Mouse (Mus musculus): ENCODE results near the gene I0C0044D17Rik.

Gene I0C0044D17Rik

DNA sequence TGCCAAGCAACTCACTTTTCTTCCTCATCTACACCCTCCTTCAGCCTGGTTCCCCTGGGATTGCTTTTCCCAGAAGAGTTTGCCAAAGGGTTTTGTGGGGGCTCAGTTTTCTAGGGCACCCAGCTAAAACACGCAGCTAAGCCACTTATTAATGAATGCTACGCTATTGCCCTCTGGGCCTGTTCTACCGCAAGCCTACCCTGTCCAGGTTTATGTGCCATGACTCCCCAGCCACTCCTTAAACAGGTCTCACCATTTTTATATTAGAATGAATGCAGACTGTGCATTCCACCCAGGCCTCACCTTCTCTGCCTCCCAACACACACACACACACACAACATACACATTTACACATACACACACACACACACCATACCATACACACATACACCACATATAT lies 593 bp downstream of the I0C0044D17Rik start:
- no peak for DNase-seq

DNA sequence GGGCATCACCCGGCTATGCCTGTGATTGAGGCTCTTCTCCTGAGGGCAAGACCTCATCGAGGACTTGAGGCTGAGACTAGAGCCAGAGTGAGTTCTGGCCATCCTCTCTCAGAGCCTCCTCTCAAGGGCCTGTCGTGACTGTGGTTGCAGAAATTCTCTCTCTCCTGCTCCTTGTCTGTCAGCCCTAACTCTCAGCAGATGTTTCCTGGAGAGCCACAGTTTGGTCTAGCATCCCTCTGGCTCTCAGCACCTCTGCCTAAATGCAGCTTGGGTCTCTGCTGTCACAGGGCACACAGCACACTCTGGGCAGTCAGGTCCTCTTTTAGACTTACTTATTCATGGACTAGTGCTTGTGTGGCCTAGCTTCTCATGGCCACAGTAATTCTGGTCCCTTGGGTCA lies 1.2 kb downstream of the I0C0044D17Rik start:
- DNase-seq, result no peak

DNA sequence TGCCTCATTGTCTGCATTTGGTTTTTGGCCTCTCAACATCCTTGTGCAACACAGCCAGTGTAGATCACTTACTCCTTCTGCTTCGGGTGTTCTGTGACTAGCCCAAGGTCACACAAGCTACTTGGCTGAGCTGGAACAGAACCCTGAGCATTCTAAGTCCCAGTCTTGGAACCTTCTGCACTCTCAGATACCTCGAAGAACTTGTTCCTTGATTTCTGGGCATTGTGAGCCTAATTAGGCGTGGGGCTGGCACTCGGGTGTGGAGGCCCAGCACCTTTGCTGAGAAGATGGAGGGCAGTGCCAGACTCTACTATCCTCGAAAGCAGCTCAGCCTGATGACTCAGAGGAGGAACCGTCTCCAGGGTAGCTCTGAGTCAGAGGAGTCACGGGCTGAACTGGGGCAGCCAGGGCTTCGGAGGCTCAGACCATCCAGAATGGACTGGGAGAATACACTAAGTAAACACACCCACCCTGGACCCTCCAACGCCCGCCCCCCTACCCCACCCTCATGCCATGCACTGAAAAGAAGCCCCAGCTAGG lies 4.4 kb downstream of the I0C0044D17Rik start:
- no peak for DNase-seq

DNA sequence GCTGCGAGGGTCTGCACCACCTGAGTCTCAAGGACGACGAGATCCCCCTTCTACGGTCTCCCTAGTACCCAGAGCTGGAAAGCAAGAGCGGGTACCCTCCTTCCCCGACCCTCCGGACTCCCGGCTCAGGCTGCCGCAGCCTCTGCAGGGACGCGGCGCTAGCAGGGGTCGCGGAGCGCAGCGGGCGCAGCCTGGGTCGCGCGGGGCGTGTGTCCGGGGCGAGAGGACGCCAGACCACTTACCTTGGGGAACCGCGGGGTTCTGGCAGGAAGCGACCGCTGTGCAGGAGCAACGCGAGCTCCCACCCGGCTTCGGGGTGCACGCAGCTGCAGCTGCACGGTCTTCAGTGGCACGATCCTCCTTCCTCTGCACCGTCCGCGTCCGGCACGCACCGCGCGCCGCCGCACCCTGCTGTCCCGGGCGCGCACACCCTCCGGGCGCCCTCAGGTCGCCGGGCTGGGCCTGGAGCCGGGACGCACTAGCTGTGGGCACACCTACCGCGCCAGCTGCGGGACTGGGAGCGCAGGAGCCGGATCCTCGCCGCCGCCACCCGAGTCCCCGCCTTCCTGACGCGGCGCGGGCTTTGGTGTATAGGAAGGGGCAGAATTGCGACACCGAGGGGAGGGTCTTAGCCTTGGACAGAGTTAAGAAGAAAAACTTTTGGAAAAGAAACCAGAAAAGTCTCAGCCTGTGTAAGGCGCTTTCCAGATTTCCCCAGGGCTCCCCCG lies 6.3 kb downstream of the I0C0044D17Rik start, which contains the start of gene Kank4:
Gene Kank4, minus strand, starts transcription at position 354 of the 728 bp plus-strand sequence.
- DNase-seq, result no peak

DNA sequence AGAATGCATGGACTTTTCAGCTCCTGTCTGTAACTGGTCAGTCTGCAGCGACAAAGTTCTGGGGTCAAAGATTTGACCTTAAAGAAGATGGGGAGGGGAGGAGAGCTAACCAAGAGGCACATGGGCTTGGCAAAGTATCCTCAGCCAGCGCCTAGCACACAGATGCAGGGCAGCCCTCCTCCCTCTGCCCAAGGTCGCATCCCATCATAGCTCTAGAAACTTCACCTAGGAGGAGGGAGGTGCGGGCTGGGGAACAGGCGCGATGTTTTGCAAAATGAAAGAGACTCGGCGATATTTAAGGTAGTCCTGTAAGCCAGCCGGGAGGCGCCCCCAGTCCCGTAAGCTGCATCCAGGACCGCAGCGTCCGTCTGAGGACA lies 6.8 kb downstream of the I0C0044D17Rik start:
- no peak for DNase-seq

DNA sequence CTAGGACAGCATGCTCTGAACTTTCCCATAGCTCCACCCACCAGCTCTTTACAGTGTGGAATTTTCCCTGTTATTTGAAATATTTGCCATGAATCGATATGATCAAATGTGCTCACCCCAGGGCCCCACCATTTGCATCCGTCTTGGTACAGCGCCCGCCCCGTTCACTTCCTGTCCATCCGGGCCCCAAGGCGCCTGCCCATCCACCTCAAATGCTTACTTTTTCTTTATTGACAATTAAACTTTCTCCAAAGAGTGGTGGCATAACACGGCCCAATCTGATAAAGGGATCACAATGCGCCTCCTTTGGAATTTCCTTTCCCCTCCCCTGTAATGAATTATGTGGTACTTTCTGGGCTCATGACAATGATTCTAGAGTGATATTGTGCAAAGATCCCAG lies 17.3 kb downstream of the I0C0044D17Rik start:
- DNase-seq, result no peak

DNA sequence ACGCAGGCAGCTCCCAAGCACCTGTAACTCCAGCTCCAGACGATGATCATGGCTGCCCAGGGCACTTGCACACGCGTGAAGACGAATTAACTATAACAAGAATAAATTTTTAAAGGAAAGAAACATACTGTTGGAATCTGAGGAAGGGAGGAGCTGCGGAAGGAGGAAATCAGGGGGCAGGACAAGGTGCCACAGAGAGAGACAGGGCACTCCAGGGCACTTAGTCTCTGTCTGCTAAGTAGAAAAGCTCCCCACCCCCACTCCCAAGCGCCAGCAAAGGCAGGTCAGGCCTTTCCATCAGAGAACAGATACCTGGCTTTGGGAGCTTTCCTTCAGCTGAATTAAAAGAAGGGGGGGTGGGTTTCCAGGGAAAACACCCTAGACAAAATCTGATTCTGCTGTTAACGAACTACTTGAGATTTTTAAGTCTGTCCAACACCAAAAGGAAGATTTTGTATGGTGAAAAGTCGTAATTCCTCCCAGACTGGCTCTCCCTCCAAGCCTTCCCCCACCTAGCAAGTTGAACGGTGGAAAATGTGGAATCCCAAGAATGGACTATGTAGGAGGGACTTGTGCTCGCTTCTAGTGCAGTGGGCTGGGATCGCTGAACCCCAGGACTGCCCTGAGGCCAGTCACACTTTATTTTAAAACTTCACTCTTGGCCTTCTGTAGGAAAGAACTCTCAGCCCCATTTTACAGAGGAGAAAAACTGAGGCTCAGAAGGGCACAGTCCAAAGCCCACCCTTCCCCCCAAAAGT lies 18.2 kb downstream of the I0C0044D17Rik start:
- no peak for DNase-seq

DNA sequence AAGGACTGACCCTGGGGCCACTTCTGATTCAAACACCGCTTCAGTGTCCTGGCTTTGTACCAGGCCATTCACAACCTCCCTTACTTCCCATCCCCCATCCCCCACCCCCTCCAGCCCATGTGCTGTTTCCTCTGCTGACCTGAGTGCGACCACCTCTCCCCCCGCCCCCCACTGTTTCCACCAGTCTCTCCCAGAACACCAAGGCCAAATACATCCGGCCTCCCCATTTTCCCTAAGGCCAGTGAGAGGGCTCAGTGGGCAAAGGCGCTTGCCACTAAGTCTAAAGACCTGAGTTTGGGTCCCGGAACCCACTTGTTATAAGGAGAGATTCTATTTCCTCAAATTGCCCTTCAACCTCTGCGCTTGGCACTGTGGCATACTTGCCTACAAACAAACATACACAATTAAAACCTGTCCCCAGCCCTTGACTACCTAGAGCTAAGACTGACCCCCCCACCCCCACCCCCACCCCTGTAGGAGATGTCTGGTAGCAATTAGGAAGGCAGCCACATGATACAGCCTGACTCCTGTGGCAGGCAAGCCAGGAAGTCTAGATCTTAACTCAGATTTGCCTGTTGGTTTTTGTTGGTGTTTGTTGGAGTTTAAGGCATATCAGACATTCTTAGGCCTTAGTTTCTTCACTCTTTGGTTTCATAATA lies 19.0 kb downstream of the I0C0044D17Rik start:
- no peak for DNase-seq

DNA sequence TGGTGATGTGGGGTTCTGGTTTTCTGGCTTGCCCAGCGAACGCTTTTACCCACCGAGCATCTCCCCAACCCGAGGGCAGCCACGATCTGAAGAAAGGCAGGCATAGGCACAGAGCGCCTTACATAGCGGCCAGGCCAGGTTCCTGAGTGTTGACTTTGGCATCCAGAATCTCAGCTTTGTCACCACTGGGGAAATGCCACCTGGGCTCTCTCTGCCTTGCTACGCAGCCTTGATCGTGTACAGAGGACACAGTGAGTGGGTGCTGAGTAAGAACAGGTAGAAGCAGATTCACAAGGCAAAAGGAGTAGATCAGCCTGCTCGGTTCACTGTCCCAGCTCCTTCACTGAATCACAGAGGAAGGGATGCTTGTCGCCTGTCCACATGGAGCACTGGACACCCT lies 21.9 kb downstream of the I0C0044D17Rik start:
- no peak for DNase-seq

DNA sequence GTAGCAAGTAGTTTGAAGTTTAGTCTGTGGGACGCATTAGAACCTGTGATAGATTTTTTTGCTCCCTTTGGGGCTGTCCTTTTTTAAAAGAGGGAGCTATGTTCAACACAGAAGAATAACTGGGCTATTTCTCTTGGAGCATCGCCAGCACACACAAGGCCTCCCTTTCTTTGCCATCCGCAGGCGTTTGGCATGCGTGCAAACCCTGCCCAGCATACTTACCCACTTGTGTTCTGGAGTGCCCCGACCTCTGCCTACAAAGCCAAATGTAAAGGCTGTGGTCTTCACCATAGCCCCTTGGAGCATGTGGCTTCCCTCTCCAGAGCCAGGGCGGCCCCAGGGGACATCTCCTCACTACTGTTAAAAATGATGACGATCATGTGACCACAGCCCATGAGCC lies 22.8 kb downstream of the I0C0044D17Rik start:
- DNase-seq, result no peak

DNA sequence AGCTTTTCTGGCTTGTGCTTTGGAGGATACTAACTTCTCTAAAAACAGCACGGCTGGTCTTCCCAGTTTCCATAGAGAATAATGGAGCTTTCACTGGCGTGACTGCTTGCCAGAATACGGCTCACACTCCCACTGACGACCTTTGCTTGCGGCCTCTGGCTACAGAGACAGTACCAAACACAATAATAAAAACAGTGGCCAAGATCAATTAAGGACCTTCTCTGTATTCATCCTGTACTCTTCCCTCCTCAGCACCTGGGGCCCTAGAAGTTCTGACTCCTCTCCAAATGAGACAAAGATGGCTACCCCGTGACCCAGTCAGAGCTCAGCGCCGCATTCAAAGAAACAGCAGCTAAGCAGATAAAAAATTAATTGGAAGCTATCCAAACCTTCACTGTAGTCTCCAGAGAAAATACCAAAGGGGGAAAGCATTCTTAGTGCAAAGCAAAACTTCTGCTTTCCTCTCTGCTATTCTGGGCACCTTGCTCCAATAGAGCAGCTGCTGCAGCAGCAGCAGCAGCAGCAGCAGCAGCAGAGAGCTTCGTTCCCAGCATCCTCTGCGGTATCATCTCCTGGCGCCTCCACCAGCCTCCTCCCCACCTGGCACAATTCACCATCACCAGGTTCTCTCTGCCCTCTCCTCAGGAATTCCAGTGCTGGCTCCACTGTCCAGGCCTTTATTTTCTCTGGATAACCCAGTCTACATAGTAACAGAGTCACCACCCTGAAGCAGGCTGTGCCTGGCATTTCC lies 26.9 kb downstream of the I0C0044D17Rik start:
- DNase-seq, result no peak

DNA sequence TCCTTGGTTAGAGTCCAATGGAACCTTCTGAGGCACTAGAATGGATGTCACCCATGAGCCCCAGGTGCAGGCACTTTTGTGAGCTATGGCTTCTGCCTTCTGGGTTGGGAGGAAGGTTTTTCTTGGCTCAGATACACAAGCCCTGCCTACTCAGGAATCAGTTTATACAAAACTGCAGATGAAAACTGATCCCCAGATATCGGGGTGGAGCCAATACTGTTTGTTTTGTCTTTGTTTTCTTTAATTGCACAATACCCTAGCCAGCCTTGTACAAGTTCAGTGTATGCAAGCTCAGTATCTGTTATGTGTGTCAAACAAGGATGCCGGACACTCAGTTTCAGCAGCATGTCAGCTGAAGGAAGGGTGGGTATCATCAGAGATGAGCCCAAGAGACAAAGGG lies 28.4 kb downstream of the I0C0044D17Rik start:
- DNase-seq, result no peak

DNA sequence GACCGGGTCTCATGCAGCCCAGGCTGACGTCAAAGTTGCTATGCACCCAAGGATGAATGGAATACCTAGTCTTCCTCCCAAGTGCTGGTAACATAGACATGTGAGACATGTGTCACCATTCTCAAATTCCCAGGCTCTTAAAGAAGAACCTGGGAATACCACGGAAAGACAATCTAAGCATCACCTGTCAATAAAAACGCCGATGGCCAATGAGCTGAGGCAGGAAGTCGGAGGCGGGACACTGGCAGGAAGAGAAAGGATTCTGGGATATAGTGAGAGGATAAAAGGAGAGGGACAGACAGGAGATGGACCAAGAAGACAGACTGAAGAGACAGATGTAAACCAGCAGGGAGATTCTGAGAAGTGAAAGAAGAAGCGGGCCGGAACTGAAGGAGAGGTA lies 30.2 kb downstream of the I0C0044D17Rik start:
- DNase-seq, result no peak

DNA sequence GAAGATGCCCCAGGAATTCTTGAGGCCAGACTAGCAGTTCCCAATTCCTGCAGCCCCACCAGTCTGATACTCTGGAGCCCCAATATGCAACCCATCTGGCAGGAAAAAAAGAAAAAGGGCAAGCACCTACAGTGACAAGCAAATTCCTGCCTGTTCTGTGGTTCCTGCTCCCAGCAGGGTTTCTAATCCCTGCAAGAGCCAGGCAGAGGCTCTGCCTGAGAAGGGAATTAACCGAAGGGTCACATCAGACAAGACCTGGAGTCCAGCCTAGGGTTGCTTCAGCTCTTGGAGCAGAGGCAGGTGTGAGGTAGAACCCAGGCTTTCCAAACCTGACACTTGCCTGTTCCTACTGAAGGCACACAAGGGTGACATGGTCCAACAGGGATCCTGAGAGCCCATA lies 32.9 kb downstream of the I0C0044D17Rik start:
- DNase-seq, result no peak

DNA sequence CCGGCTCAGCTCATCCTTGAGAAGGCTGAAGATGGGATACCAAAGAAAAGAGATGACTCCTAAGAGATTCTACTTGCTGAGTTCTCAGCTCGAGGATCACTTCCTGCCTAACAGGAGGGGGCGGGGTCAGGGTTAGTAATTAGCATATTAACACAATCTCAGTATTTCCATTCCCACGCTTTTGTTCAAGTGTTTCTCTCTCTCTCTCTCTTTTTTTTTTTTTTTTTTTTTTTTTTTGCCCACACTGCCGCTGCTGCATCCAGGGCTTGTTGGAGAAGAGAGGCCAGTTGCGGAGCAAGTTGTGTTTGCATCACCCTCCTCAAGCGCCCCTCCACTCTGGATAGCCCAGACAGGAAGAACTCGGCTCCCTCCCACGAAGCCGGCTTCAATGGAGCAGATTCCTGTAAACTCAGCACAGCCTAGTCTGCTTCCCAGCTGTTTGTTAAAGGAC lies 33.8 kb downstream of the I0C0044D17Rik start:
- DNase-seq, result no peak

DNA sequence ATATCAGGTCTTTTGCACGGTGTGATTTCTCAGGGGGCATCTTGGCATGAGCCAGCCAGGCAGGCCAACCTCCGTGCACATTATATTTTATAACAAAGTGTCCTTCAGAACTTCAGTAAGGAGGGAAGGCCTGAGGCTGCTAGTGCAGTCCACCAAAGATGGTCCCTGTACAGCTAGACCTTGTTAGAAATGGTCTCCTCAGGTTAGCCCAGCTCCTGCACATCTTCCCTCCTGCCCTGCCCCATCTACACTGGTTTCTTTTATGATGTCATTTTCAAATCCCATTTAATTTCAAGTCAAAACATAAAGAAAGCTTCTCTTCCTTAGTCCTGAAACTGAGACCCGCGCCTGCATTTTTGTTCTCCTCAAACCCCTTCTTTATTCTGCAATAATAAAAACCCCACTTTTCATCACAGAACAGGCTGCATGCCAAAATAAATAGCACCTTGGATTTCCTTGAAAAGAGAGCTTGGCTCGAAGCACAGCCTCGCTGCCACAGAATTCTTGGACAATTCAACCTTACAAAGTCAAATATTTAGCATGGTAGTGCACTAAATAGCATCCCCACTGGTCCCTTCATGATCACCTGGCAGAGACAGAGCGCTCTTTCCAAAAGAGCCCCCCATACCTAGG lies 34.4 kb downstream of the I0C0044D17Rik start:
- DNase-seq, result no peak

DNA sequence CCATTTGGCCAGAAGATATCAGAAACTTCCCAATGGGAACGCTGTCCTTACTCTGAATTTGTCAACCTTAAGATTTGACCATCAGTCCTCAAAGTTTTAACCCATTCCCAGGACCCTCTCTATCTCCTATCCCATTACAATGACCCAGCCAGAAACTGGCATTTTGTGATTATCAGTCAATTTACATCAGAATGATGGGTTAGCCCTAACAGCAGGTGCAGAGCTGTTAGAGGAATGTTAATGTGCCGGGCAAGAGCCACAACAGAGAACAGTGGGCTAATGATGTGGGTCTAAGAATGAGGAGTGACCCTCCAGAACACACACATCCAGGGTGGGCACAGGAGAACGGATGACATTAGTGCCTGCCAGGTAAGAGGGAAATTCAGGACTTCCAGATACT lies 37.4 kb downstream of the I0C0044D17Rik start:
- no peak for DNase-seq

DNA sequence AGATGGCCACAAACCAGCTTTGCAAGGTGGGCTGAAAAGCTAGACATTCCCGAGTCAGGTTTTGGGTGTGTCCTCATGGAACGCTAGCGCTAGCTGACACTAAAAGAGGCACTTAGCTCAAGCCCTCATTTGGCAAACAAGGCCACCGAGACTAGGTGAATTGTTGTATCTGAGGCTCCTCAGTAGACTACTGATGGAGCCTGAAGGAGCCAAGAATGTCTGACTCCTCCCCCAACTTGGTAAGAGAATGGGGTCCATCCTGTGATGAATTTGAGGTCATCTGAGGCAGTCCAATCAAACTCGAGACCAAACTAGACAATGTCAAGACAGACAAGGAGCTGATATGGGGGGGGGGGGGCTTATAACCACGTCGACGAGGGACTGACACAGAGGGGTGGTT lies 37.8 kb downstream of the I0C0044D17Rik start:
- DNase-seq, result no peak

DNA sequence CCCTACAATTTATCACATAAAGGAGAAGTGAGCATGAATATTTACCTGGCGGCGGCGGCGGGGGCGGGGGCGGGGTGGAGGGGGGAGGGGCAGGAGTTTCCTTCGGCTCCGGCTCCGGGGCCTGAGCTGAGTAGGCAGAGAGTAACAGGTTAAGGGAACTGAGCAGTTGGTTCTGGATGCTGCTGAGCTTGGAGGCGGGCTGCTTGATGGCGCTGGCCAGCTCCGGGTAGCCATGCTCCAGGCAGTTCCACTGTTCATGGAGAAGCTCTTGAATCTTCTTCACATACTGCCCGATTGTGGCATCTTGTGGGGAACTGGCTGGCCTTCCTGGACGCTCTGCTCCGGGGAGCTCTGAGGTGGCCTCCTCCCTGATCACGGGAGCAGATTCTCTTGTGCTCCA lies 45.4 kb downstream of the I0C0044D17Rik start:
- no peak for DNase-seq

DNA sequence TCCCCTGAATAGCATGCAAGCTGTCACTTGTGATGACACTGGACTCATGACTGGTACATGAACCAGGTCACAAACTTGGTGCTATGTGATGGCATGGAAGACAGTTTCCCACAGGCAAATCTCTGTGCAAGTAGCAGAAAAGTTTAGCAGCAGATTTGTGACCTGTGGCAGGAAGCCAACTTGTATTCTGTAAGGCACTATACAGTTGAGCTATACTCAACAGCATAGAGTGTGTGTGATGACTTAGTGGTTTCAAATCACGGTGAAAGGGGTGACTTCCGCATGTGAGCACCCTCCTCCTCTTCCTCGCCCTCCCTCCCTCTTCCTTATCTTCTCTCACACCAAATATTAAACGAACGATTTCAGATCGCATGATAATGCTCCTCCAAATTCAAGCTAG lies 46.2 kb downstream of the I0C0044D17Rik start:
- no peak for DNase-seq

DNA sequence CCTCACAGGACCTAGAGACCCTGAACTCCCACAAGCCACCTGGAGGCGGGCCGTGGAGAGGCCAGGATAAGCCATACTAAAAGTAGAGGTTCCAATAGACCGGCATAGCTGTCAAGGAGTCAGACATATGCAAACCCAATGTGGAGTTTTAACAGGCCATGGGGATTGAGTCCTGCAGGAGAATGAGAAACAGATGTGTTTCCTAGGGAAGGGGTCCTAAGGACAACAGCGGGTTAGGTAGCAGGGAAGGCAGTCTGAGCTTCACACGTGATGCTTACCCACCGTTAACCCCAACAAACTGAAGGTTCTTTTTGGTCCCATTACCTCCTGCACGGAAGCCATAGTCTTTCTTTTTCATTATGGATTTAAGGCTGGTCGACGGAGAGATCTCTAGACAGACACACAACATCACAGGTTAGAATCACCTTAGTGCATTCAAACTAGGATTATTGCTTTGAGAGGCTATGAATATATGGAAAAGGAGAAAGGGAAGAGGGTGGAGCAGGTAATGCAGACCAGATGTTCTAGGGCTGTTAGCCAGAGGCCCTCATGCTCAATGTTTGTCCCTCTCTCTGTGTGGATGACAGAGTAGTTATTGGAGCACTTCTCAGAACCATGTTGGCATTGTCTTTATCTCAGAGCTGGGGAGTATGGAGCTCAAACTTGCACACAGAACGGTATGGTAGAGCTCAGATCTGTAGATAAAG lies 46.8 kb downstream of the I0C0044D17Rik start:
- no peak for DNase-seq

DNA sequence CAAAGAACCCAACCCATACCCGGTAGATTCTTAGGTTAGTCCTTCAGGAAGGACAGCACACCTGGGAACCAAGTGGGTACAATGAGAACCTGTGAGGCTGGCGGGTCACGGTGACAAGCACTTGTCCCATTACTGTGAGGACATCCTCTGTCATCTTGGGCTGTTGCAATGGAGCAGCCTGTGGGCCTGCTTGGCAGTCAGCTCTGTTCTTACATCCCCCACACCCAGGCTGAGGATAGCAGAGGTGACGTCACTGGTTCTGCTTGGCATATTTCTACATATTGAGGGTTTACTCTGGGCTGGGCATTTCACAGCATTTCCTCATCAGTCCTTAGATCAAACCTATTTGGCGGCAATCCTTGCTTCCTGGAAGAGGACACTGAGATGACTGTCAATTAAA lies 49.9 kb downstream of the I0C0044D17Rik start:
- no peak for DNase-seq
